Mouse (Mus musculus): ENCODE data around the gene Hspb8.

DNA sequence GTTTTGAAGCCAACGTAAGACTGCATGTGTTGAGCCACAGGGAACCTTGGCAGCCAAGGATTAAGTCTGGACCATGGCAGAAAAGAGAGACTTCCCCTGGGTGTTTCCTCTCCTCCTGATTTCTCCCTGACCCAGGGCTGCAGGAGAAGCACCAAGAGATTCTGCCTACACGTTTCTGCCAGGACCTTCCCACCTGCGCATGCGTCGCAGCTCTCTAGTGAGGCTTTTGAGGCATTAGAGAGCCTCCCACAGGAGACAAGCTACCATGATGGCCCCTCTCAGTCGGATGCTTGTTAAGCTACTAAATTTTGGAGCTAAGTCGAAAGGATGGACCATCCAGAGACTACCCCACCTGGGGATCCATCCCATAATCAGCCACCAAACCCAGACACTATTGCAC is 35.1 kb upstream of the Hspb8 start:
- TF ChIP-seq CTCF (IDR thresholded peaks at IDR 0.05; ENCODE audit: low read depth): no peak
- TF ChIP-seq EP300 (optimal IDR thresholded peaks at IDR 0.05): no peak
